Mouse (Mus musculus) frontal cortex, postnatal 25 days (tissue): ENCODE measurements at regions not wholly inside any gene's neighbourhood (a gene's known extent, or its start where the extent isn't known, plus 50 kb on each side); places are given as distances from the start of the nearest gene placed in this dataset.

ENCODE experiments used
- DNase-seq, 2 experiments: peaks; one replicate each; pipeline ENCODE4 v3.0.0; 2022; ENCODE audit warnings: low spot score in 2 of 2

DNA sequence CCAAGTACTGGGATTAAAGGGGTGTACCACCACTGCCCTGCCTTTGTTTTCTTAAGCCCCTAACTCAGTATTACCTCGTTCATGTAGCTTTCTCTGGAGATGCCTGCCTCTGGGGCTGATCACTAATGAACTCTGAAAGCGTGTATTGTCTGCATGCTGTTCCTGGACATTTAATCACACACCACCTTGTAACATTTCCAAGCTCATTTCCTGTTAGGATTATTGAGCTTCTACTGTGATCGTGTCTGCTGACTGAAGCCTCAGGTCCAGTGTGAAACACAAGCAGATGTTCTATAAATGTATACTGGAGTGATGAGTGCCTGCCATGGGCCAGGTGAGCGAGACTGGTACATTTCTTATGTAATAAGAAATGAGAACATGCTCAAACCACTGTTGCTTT lies 398.6 kb downstream of the Brinp2 start:
- DNase-seq = no peak

DNA sequence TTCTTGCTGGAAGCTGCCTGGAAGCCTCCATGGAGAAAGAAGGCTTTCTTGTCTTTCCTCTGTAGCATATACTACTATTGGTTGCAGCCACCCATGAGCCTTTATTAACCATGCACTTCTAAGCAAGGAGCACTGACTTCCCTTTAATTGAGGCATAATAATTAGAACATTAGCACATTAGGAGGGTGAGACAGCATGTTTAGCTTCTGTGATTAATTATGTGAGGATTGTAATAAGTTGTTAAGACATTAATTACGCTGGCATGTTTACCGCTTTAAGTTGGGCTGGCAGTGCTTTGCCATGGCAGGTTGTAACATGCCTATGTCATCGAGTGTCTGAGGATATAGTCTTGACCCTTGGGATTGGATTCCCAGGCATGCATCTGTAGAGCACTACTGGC lies 391.7 kb downstream of the Brinp2 start:
- DNase-seq = no peak

DNA sequence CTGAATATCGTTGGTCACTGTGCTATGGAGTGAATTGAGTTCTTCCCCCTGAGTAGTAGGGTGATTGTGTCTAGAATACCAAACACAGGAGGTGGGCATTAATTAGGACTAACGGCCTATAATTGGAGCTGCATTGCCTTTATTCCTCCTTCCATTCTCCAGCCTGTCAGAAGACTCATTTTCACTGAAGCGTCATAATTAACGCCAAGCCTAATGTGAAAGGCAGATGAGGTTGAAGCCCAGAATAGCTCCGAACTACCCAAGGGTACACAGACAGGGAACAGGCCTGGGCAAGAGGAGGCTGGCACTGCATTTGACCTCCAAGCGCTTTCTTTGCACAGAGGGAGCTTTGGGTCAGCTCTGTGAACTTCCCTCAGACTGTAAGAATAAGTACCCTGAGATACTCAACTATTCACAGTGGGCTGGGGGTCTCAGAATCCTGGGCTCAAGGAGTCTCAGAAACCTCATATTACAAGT lies 386.5 kb downstream of the Brinp2 start:
- no peak for DNase-seq

DNA sequence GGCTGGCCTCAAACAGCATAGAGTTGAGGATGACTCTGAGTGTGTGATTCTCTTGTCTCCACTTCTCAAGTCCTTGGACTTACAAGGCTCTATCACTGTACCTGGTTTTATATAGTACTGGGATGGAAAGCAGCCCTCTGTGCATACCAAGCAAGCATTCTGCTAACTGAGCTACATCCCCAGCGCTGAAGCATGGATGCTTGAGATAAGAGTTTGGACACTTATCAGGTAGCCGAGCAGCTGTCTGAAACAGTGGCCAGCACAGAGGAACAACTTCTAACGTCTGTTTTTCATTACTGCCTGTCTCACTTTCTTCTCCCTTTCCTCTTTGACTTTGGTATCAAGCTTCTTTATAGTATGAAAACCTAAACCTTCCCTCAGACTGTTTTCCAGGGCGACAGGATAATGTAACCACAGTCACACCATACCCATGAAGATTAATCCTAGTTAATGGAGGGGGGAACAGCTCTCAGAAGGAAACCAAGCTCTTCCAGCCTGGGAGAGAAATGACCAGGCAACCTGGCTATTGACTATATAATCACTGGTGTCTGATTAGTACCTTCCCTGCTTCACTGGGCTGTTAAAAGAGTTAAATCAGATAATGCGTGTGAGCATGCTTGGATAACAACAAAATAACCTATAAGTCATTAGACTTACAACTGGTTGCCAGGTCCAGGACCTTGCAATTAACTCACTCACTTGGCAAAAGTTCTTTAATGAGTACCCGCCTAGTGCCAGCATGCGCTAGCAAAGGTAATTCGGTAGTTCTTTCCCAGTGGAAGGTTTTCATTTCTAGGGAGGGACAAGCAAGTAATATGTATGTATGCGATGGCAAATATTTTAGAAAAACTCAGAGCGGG lies 382.5 kb downstream of the Brinp2 start:
- DNase-seq = no peak

DNA sequence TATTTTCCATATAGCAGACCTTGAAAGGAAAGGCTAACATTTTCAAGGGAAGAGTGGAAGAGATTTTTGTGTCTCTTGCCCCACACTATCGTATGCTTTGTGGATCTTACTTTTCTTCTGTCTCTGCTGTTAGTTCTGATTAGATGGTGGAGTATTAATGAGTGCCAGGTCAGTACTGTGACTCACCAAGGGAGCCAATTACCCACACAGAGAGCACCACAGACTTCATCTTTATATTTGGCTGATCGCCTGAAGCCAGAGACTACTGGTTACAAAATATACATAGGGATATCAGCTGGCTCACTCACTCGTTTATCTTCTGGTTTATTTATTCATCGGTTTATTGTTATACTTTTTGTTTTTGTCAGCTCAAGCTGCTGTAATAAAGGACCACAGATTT lies 381.5 kb downstream of the Brinp2 start:
- no peak for DNase-seq

DNA sequence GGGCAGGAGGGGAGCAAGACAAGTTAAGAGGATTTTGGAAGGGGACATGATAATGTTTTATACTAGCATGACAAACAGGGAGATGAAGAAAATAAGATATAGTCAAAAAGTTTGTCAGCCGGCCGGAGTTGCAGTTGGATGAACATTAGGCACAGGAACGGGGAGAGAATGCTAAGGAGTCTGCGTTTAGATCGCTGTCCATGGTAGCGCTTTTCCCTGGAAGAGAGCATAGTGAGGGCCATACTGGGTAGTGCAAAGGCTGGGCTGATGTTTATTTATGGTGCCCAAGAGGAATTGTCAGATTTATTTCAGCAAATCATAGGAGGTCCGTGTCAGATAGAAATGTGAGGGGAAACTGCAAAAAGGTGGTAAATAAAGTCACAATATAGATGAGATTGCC lies 337.0 kb downstream of the Brinp2 start:
- DNase-seq = no peak

DNA sequence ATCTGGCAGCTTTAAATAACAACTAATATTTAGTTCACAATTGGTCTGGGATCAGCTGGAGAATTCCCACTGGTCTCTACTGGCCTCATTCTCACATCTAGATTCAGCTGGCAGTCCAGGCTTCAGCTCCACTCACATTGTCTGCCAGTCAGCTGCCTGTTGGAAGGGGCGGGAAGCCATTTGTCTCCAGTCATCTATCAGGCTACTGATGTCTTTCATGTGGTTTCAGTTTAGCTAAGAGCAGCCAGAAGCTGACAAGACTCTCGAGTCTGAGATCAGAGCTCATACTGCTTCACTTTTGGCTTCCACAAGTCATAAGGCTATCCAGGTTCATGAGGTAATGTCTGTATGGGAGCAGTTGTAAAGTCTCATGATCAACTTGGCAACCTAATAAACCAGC lies 316.4 kb downstream of the Brinp2 start:
- no peak for DNase-seq

DNA sequence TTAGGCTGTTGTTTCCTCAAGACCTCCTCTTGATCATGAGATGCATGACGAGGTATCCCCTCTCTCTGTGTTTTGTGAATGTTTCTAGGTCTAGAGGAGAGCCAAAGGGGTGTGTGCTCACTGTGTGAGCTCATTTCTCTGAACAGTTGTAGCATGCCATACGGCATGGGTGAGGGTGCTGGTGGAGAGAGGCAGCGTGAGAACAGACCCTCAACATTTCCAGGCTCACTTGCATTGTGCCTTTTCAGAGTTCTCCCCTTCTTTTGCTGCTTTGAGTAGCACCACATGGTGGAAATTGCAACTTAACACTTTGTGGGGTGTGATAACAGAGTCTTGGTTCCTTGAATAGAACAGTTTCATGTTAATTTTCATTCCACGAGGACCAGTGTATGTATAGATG lies 315.8 kb downstream of the Brinp2 start:
- no peak for DNase-seq

DNA sequence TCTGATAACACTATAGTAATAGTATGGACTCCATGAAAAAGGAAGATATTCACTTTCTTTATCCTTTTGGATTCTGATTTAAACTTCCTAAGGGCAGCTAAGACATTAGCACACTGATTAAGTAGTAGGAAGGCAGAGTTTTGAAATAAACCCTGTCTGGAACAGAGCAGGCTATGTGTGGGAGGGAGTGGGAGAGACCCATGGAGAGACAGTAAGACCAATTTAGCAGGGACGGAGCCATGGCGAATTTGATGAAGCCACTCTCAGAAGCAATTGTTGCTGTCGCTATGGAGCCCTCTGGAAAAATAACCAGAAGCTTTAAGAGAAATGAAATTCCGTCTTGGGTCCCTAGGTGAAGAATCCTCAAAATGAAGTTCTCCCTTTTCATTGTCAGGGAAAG lies 303.5 kb downstream of the Brinp2 start:
- no peak for DNase-seq

DNA sequence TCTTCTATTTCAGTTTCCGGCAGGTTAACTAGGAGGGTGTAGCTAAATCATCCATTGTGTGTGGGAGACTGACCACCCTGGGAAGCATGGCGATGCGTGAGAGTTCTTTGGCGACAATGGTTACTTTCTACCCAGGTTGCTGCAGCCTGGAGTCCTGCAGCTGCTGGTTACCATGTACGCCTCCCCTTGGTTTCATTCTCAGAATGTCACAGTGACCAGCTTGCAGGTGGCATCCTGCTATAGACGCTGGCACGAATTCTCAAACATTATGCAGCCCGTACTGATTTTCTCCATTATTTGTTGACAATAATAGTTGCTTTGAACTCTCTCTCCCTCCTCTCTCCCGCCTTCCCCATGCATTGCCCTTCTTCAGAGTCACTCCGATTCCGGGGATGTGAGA lies 301.2 kb downstream of the Brinp2 start:
- no peak for DNase-seq

DNA sequence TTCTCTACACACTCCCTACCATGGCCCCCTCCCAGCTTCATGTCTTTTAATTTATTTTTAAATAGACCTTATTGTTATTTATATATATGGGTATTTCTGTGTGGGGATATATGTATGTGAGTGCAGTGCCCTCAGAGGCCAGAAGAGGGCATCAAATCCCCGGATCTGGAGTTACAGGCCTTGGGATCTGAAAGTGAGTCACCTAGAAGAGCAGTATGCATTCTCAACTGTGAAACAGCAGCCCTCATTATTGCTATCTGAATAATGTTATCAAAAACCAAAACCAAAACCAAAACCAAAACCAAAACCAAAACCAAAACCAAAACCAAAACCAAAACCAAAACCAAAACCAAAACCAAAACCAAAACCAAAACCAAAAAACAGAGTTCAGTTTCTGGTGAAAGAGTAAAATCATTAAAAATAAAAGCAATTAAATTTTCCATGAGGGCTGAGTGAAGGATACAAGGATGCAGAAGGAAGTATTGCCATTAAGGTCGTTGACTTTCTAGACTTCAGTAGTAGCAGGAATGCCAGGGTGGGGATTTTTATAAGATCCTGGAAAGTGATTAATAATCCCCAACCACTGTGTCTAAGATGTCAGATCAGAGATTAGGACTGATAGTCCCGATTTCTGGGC lies 299.0 kb downstream of the Brinp2 start:
- DNase-seq = no peak

DNA sequence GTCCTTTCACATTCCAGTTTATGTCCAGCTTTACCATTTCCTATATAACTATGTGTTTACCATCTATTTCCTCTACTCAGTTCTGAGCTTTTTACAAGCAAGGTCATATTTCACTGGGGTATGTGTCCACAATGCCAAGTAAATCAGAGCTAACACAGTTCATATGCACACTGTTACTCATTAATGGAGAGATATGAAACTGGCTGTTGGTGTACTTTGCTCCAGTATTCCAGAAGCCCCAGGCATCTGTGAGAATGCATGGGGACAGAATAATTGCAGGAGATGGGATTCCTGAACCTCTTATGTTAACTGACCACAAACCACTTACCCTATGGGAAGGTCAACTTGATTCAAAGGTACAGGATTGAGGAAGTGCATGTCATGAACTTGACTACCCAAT lies 298.3 kb downstream of the Brinp2 start:
- no peak for DNase-seq

DNA sequence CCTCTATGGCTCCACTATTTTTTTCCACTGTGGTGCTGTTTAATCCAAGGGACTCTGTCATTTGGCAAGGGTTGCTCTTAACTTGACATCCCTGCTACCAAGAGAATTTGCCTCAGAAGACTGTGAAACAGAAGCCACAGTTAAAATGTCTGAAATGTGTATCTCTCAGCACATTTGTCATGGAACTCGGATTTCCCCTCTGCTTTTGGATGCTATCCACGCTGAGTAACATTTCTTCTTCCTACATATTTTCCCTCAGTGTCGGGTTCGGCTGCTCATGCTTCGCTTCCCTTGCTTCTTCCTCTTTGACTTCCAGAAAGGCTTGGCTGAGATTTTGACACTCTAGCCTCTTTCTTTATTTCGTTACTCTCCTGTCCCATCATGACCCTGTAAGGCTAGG lies 294.1 kb downstream of the Brinp2 start:
- no peak for DNase-seq

DNA sequence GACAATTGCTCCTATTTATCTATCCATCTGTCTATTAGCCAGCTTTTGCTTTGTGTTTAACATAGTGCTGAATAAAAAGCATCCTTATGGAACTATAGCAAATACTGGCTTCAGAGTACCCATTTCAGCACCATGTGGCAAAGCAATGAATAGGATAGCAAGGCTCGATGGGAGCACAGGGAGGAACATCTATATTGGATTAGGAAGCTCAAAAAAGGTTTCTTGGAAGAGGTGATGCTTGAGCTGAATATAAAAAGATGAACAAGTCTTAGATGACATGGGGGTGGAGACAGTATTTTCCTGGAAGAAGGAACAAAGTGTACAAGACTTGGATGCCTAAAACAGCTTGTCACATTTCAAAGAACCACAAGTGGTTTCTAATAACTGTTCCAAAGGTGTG lies 273.9 kb downstream of the Brinp2 start:
- DNase-seq = no peak

DNA sequence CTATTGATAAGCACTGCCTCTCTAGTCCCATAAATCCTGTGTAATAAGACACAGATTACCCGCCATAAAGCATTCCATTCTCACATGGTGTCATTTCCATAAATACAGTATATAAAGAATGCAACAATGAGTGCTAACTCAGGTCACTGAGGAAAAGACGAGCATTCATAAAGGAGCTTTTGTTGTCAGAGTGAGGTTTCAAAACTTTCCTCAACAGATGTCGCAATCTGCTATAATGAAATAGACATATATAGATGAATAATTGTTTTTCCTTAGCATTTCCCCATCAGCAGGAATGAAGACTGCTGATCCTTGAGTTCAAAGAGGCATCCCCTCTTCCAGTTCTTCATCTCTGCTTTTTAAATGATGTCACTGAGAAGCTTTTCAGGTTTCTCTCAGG lies 270.3 kb downstream of the Brinp2 start:
- DNase-seq = no peak

DNA sequence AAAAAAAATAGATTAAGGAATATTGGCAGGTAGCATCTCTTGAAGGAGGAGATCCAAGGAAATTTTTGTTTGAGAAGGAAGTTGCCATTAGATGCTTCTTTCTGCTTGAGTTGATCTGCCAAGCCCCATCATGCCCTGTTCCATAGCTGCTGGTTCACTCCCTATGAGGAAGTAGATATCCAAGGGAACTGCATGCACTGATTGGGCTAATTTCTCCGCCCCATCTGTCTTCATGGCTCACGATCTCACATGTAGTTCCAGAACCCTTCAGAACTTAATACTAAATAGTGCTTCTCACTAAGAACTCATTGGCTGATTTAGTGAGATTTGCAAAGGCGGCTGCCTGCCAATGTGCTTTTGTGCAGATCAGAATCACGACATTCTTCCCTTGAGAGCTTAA lies 258.6 kb downstream of the Brinp2 start:
- no peak for DNase-seq

DNA sequence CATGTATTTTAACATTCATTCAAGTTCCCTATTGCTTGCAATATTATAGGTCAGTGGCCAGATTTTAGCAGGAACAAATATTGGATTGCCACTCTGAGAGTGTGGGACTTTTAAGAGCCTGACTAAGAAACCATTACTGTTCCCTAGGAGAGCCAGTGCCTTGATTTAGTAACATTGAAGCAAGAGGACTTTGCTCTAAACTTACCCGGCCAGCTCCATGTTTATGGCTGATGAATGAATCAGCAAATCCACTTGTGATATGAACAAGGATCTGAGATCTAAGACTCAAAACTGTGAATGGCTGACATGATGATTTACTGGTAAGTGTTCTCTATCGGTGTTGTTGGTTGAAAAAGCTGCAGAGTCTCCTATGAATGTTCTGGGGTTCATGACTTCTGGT lies 236.4 kb downstream of the Brinp2 start:
- DNase-seq = no peak

DNA sequence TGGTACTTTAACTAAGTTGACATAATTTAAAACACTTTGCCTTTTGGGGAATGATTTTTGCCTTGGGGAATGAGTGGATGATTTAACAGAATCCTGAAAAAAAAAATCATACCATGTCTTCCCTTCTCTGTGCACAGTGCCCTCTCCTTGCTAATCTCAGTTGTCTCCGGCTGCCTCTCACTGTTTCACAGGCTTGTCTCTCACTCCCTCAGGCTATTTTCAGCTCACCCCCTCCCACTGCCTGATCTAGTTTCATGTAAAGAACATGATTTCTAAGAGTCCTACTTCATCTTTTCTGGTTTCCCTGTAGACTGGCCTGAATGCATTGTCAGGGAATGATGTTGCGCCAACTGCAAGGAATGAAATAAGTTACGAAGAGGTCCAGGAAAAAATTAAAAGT lies 231.2 kb downstream of the Brinp2 start:
- peak; percentile 12 to 13 for DNase-seq

DNA sequence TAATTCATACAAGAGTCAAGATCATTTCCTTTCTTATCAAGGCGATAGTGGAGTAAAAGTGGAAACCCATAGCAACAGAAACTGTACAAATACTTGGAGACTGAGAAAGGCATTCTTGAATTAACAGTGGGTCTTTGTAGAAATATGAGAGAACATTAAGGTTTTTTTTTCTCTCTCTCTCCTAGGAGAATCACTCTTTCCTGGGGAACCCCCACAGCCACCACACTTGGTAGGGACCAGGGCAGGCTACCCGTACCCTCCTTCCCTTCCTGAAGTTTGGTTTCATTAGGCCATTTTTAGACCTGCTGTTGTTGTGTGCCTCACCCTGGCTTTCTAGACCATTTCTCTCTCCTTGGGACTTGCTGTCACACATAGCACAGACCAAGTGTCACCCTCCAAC lies 229.9 kb downstream of the Brinp2 start:
- DNase-seq = no peak

DNA sequence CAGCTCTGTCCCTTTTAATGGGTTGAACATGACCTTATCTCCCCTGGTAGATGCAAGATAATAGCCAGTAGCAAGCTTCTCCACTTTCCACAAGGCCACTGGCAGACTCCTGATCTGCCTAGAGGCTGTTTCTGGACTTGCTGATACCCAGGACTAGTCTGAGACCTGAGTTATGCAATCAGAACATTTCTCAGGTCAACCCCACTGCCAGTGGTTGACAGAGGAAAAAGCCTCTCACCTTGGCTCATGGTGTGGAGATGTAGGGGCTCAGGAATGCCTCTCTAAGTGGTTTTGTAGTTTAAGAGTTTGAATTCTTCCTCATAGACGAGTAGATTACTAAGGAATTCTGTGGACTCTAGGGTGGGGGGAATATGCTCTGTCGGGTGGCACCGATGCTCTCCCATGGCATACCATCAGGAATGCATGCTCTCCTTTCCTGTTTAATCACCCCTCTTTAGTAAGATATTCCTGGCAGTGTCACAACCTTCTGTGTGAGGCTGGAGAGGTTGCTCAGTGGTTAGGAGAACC lies 226.8 kb downstream of the Brinp2 start:
- no peak for DNase-seq

DNA sequence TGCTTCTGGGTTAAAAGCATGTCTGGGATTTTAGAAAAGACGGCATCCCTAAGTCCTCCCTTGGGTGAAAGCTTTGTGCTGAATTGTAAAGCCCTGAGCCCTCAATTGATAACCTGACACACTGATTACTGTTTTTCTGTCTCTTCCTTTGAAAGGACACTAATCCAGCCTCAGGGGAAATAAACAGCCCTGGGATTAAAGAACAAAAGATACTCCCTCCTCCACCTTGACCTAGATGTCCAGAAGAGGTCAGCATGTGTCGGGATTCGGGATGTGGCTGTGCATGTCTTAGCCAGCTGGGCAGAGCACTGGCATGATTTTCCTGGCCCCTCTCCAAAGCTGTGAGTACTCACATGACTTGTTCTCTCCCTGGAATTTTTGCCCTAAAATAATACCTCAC lies 208.6 kb downstream of the Brinp2 start:
- DNase-seq = no peak

DNA sequence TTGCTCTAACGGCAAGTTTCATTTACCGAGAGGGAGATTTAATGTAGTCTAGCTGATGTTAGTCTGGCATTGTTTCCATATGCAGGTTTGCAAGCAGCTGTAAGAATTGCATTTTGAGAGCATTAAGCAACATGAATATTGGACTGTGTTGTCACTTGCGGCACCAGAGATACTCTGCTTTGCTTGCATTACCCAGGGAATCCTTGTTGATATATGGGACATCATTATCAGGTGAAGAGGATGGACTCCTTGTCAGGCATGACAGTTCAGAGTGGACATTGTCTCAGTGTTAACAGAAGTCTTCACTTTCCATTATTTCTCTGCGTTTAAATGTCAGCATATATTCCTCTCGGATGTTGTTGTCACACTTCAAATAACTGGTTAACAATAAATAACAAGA lies 208.1 kb downstream of the Brinp2 start:
- DNase-seq = no peak

DNA sequence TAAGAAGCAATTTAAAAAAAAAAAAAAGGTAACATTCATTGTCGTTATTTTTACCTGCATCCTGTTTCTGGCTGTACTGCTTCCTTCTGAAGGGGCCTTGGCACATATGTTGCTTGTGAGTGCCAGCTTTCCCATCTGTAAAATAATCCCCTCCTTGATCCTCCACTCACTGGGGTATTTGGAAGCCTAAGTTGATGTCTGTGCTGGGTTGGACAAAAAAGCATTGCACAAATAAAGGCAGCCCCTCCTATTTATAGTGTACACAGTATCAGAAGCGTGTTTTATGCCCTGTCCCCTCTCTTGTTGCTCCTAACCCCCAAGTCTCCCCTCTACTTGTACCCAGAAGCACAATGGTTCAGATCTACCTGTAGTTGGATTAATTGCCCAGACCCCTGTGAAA lies 195.0 kb downstream of the Brinp2 start:
- no peak for DNase-seq
